Mouse (Mus musculus) R1 (cell line): Measurements from ENCODE around the gene Rab34.

Source experiments
- DNase-seq: peaks from one replicate; pipeline ENCODE4 v3.0.0-alpha.2; 2018; ENCODE audit warnings: low read depth, low spot score

Rab34 gene

GRCm38 (mm10) chr11:78164924-78165760, 23.1 kb upstream of the Rab34 start, which contains the start of gene Traf4:
Traf4 (minus strand) TSS chr11:78165589.
- peak; percentile 91 for DNase-seq

- no peak for DNase-seq
Measured at GRCm38 (mm10) chr11:78165761-78166109, 22.5 kb upstream of the Rab34 start.

- peak; percentile 45 for DNase-seq
Measured at GRCm38 (mm10) chr11:78166161-78166560, 22.1 kb upstream of the Rab34 start.

- peak; percentile 50 for DNase-seq
Measured at GRCm38 (mm10) chr11:78166640-78167039, 21.6 kb upstream of the Rab34 start.

GRCm38 (mm10) chr11:78167257-78167959, 20.8 kb upstream of the Rab34 start:
- DNase-seq, result no peak

- peak; percentile 66 for DNase-seq
Measured at GRCm38 (mm10) chr11:78168541-78169468, 19.4 kb upstream of the Rab34 start.

- DNase-seq, result no peak
Measured at GRCm38 (mm10) chr11:78170306-78170705, 17.9 kb upstream of the Rab34 start.

GRCm38 (mm10) chr11:78171328-78171727, 16.9 kb upstream of the Rab34 start:
- peak; percentile 80 for DNase-seq

- peak; percentile 70 for DNase-seq
Measured at GRCm38 (mm10) chr11:78172034-78172747, 16.0 kb upstream of the Rab34 start.

- no peak for DNase-seq
Measured at GRCm38 (mm10) chr11:78172748-78173383, 15.4 kb upstream of the Rab34 start.

GRCm38 (mm10) chr11:78174506-78174905, 13.7 kb upstream of the Rab34 start:
- DNase-seq, result peak; percentile 70

- DNase-seq, result no peak
Measured at GRCm38 (mm10) chr11:78175771-78176401, 12.3 kb upstream of the Rab34 start.

GRCm38 (mm10) chr11:78176402-78176862, 11.8 kb upstream of the Rab34 start, which contains the start of the genes Nek8 and Tlcd1:
Nek8 (minus strand) TSS chr11:78176675.
Tlcd1 (plus strand) TSS chr11:78176711.
- peak; percentile 94 for DNase-seq

GRCm38 (mm10) chr11:78176905-78177331, 11.3 kb upstream of the Rab34 start:
- DNase-seq, result no peak

- peak; percentile 62 for DNase-seq
Measured at GRCm38 (mm10) chr11:78177437-78177836, 10.8 kb upstream of the Rab34 start.

- peak; percentile 96 for DNase-seq
Measured at GRCm38 (mm10) chr11:78177903-78178858, 10.0 kb upstream of the Rab34 start.

GRCm38 (mm10) chr11:78178859-78179437, 9.3 kb upstream of the Rab34 start:
- DNase-seq, result peak; percentile 93

GRCm38 (mm10) chr11:78179438-78179999, 8.7 kb upstream of the Rab34 start:
- no peak for DNase-seq
